Mouse (Mus musculus) myocyte (in vitro differentiated cells): Measurements from ENCODE around the gene Cd300lf. TPM values are rescaled to one million over a fixed set of nuclear protein-coding genes. Genes with fewer than 3 reads are reported as not detected.

Experiments
- H3K27me3 ChIP-seq: one replicate; pipeline ENCODE4 v1.6.1; 2011; ENCODE audit not compliant: control insufficient read depth, insufficient read depth, insufficient read length
- H3K36me3 ChIP-seq: one replicate; pipeline ENCODE4 v1.6.1; 2011; ENCODE audit not compliant: control insufficient read depth, insufficient read depth
- H3K4me2 ChIP-seq: one replicate; pipeline ENCODE4 v1.6.1; 2011; ENCODE audit warnings: low read depth, control low read depth
- H3K4me3 ChIP-seq: one replicate; pipeline ENCODE4 v1.5.1; 2011; ENCODE audit warnings: mild to moderate bottlenecking, control low read depth, moderate library complexity
- H3K79me2 ChIP-seq: one replicate; pipeline ENCODE4 v1.6.1; 2011; ENCODE audit not compliant: control insufficient read depth, insufficient read depth
- H3ac ChIP-seq: one replicate; pipeline ENCODE4 v1.6.1; 2011; ENCODE audit not compliant: control insufficient read depth, insufficient read length
- CEBPB ChIP-seq: IDR thresholded peaks from 2 replicates; pipeline ENCODE4 v1.6.1; 2011; ENCODE audit warnings: mild to moderate bottlenecking, moderate library complexity; ENCODE audit not compliant: poor library complexity, insufficient read depth, severe bottlenecking
- E2F4 ChIP-seq: IDR thresholded peaks from one replicate; pipeline ENCODE4 v1.6.1; 2011; ENCODE audit warnings: mild to moderate bottlenecking, control low read depth, moderate library complexity; ENCODE audit not compliant: insufficient read depth
- MAX ChIP-seq: IDR thresholded peaks from one replicate; pipeline ENCODE4 v1.6.1; 2011; ENCODE audit warnings: low read depth, mild to moderate bottlenecking, control low read depth
- MYOD1 ChIP-seq, 3 experiments: IDR thresholded peaks; one replicate each; pipeline ENCODE4 v1.6.1; 2011; ENCODE audit warnings: control low read depth in 2 of 3, low read depth in 2 of 3, mild to moderate bottlenecking in 2 of 3, moderate library complexity in 1 of 3; ENCODE audit not compliant: insufficient read length in 2 of 3, control insufficient read depth in 1 of 3
- MYOG ChIP-seq, 3 experiments: IDR thresholded peaks; one replicate each; pipeline ENCODE4 v1.6.1; 2011; ENCODE audit warnings: control low read depth in 2 of 3, low read depth in 2 of 3, mild to moderate bottlenecking in 2 of 3; ENCODE audit not compliant: insufficient read length in 2 of 3, control insufficient read depth in 1 of 3, insufficient read depth in 1 of 3
- POLR2A ChIP-seq: IDR thresholded peaks from one replicate; pipeline ENCODE4 v1.6.1; 2011; ENCODE audit warnings: low read depth, mild to moderate bottlenecking, control low read depth, moderate library complexity; ENCODE audit not compliant: insufficient read length
- POLR2AphosphoS2 ChIP-seq: IDR thresholded peaks from one replicate; pipeline ENCODE4 v1.6.1; 2011; ENCODE audit warnings: low read depth, control low read depth; ENCODE audit not compliant: insufficient read length
- REST ChIP-seq: IDR thresholded peaks from one replicate; pipeline ENCODE4 v1.6.1; 2011; ENCODE audit warnings: mild to moderate bottlenecking, control low read depth, moderate library complexity; ENCODE audit not compliant: insufficient read depth, insufficient read length
- SRF ChIP-seq: IDR thresholded peaks from one replicate; pipeline ENCODE4 v1.6.1; 2011; ENCODE audit warnings: low read depth; ENCODE audit not compliant: control insufficient read depth, insufficient read length
- TCF12 ChIP-seq: IDR thresholded peaks from one replicate; pipeline ENCODE4 v1.6.1; 2011; ENCODE audit warnings: mild to moderate bottlenecking, control low read depth; ENCODE audit not compliant: poor library complexity, insufficient read depth, severe bottlenecking
- TCF3 ChIP-seq: IDR thresholded peaks from one replicate; pipeline ENCODE4 v1.6.1; 2011; ENCODE audit warnings: low read depth, control low read depth; ENCODE audit not compliant: insufficient read length
- USF1 ChIP-seq: IDR thresholded peaks from one replicate; pipeline ENCODE4 v1.6.1; 2011; ENCODE audit warnings: low read depth, mild to moderate bottlenecking, control low read depth, moderate library complexity
- polyA plus RNA-seq: library from polyadenylated mRNA; unstranded; fragments of >200 nt; fragmentation: generic; extraction: Trizol; gene quantifications from one replicate; pipeline ENCODE4 v1.2.1, GENCODE M21; 2012; ENCODE audit warnings: missing spikeins

Gene Cd300lf
- polyA plus RNA-seq, 1 experiment = not detected

- Histone ChIP-seq H3K4me3 (no peak overlapping the region), H3K4me2 (no peak overlapping the region), H3ac (no peak overlapping the region), H3K36me3 (no peaks in the 10 kb centered on the region), H3K79me2 (peaks cover 8% of the 10 kb centered on the region), H3K27me3 (peaks cover 5% of the 10 kb centered on the region)
- TF ChIP-seq POLR2A (no peak), MYOG (IDR thresholded peaks at IDR 0.05; ENCODE audit: control insufficient read depth in 1 of 3, insufficient read depth in 1 of 3, insufficient read length in 2 of 3, low read depth in 2 of 3) (no peak), TCF3 (no peak), USF1 (no peak), MYOD1 (IDR thresholded peaks at IDR 0.05; ENCODE audit: control insufficient read depth in 1 of 3, insufficient read length in 2 of 3, low read depth in 2 of 3) (no peak), POLR2AphosphoS2 (no peak), SRF (no peak), REST (no peak), TCF12 (no peak), CEBPB (no peak), E2F4 (no peak), MAX (no peak)
Measured at GRCm38 (mm10) chr11:115160883-115161577, 27.2 kb upstream of the Cd300lf start.

GRCm38 (mm10) chr11:115160016-115160797 lies 26.4 kb upstream of the Cd300lf start:
- Histone ChIP-seq H3K4me2 (no peak overlapping the region), H3K79me2 (no peaks in the 10 kb centered on the region), H3K27me3 (peaks cover 8% of the 10 kb centered on the region), H3K4me3 (no peak overlapping the region), H3K36me3 (no peaks in the 10 kb centered on the region), H3ac (no peak overlapping the region)
- no peak for TF ChIP-seq SRF
- no peak for TF ChIP-seq MYOD1 (IDR thresholded peaks at IDR 0.05; ENCODE audit: control insufficient read depth in 1 of 3, insufficient read length in 2 of 3, low read depth in 2 of 3)
- no peak for TF ChIP-seq CEBPB
- no peak for TF ChIP-seq TCF12
- no peak for TF ChIP-seq POLR2AphosphoS2

GRCm38 (mm10) chr11:115157933-115158719 lies 24.3 kb upstream of the Cd300lf start:
- no peaks in the 10 kb centered on the region for H3K36me3 ChIP-seq
- H3K79me2 ChIP-seq = no peaks in the 10 kb centered on the region
- H3K27me3 ChIP-seq = peaks cover 18% of the 10 kb centered on the region
- no peak overlapping the region for H3ac ChIP-seq
- H3K4me3 ChIP-seq = no peak overlapping the region
- TF ChIP-seq TCF12 (no peak), MAX (no peak), E2F4 (no peak), CEBPB (no peak), TCF3 (no peak), MYOG (IDR thresholded peaks at IDR 0.05; ENCODE audit: control insufficient read depth in 1 of 3, insufficient read depth in 1 of 3, insufficient read length in 2 of 3, low read depth in 2 of 3) (no peak), REST (no peak), POLR2AphosphoS2 (no peak), MYOD1 (IDR thresholded peaks at IDR 0.05; ENCODE audit: control insufficient read depth in 1 of 3, insufficient read length in 2 of 3, low read depth in 2 of 3) (no peak), POLR2A (no peak), USF1 (no peak), SRF (no peak)
- no peak overlapping the region for H3K4me2 ChIP-seq

GRCm38 (mm10) chr11:115155053-115155634 lies 21.4 kb upstream of the Cd300lf start:
- no peaks in the 10 kb centered on the region for H3K36me3 ChIP-seq
- no peak overlapping the region for H3ac ChIP-seq
- H3K27me3 ChIP-seq = peaks cover 18% of the 10 kb centered on the region
- H3K79me2 ChIP-seq = no peaks in the 10 kb centered on the region
- H3K4me3 ChIP-seq = no peak overlapping the region
- TF ChIP-seq MAX = no peak
- no peak for TF ChIP-seq USF1
- TF ChIP-seq REST = no peak
- TF ChIP-seq MYOG (IDR thresholded peaks at IDR 0.05; ENCODE audit: control insufficient read depth in 1 of 3, insufficient read depth in 1 of 3, insufficient read length in 2 of 3, low read depth in 2 of 3) = no peak
- TF ChIP-seq POLR2AphosphoS2 = no peak
- no peak for TF ChIP-seq E2F4
- no peak for TF ChIP-seq TCF12
- no peak for TF ChIP-seq CEBPB
- TF ChIP-seq MYOD1 (IDR thresholded peaks at IDR 0.05; ENCODE audit: control insufficient read depth in 1 of 3, insufficient read length in 2 of 3, low read depth in 2 of 3) = no peak
- H3K4me2 ChIP-seq = no peak overlapping the region
